Mouse (Mus musculus): ENCODE data around the gene Endov. TPM values are rescaled to one million over a fixed set of nuclear protein-coding genes. Genes with fewer than 3 reads are reported as not detected.

The Endov gene
- polyA plus RNA-seq, 1 experiment: 7.7 TPM

GRCm38 (mm10) chr11:119520713-119521063, 29.5 kb downstream of the Endov start:
- no peaks in the 10 kb centered on the region for H3K4me1 ChIP-seq (ENCODE audit: control insufficient read depth, insufficient read depth, low read length)
- no peak overlapping the region for H3K9ac ChIP-seq (ENCODE audit: low read depth, poor library complexity, severe bottlenecking)
- H3K27me3 ChIP-seq (ENCODE audit: control insufficient read depth, insufficient read depth, low read length, poor library complexity, severe bottlenecking): no peaks in the 10 kb centered on the region
- H3K36me3 ChIP-seq (ENCODE audit: control insufficient read depth, insufficient read depth, low read length, poor library complexity, severe bottlenecking): no peaks in the 10 kb centered on the region
- no peak overlapping the region for H3K4me3 ChIP-seq (ENCODE audit: low read depth, low read length)
- H3K27ac ChIP-seq (ENCODE audit: insufficient read depth, low read length): no peak overlapping the region
- no peaks in the 10 kb centered on the region for H3K9me3 ChIP-seq (replicated peaks; ENCODE audit: control insufficient read depth, insufficient read depth, low read length, poor library complexity, severe bottlenecking)
- TF ChIP-seq CTCF (IDR thresholded peaks at IDR 0.05; ENCODE audit: low read depth, low read length): no peak
- no peak for TF ChIP-seq EP300 (IDR thresholded peaks at IDR 0.05; ENCODE audit: insufficient read depth, low read depth, low read length)
- TF ChIP-seq POLR2A (IDR thresholded peaks at IDR 0.05; ENCODE audit: insufficient read depth, low read length): no peak

DNA sequence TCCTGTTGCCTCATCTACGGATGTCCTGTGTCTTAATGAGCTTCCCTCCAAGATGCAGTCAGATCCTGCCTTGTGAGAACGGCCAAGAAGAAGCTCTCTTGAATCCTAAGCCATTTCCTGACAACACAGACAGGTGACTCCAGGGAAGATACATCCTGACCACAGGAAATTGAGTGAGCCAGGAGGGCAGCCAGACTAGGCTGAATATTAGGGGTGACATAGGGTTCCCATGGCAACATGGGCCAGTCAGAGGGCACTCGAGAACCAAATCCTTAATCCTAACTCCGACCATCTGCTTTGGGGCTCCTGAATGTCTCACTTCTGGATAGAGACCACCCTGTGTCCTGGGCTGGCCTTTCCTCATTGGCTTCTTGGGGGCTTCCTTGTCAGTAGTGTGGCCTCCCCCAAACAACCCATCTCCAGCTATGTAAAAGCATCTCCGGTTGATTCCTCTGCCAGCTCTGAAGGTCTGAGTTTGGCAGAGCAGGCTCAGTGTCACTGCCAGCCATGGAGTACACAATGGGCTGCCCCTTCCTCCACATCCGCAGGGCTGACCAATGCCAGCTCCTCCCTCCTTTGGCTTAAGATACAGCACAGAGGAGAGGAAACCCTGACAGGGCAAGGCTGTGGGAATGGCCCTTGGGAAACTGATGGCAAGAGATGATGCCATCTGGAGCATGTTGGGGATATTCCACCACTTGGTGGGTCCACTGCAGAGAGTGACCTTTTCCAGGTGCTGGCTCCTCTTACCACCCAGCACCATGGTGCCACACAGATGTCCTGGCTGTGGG, 31.0 kb downstream of the Endov start:
- H3K9me3 ChIP-seq (replicated peaks; ENCODE audit: control insufficient read depth, insufficient read depth, low read length, poor library complexity, severe bottlenecking): no peaks in the 10 kb centered on the region
- no peaks in the 10 kb centered on the region for H3K36me3 ChIP-seq (ENCODE audit: control insufficient read depth, insufficient read depth, low read length, poor library complexity, severe bottlenecking)
- no peak overlapping the region for H3K4me3 ChIP-seq (ENCODE audit: low read depth, low read length)
- no peaks in the 10 kb centered on the region for H3K27me3 ChIP-seq (ENCODE audit: control insufficient read depth, insufficient read depth, low read length, poor library complexity, severe bottlenecking)
- TF ChIP-seq POLR2A (IDR thresholded peaks at IDR 0.05; ENCODE audit: insufficient read depth, low read length) (no peak), EP300 (IDR thresholded peaks at IDR 0.05; ENCODE audit: insufficient read depth, low read depth, low read length) (no peak), CTCF (IDR thresholded peaks at IDR 0.05; ENCODE audit: low read depth, low read length) (no peak)
- no peak overlapping the region for H3K27ac ChIP-seq (ENCODE audit: insufficient read depth, low read length)
- no peak overlapping the region for H3K9ac ChIP-seq (ENCODE audit: low read depth, poor library complexity, severe bottlenecking)
- peaks cover 5% of the 10 kb centered on the region for H3K4me1 ChIP-seq (ENCODE audit: control insufficient read depth, insufficient read depth, low read length)

GRCm38 (mm10) chr11:119522779-119523178, 31.6 kb downstream of the Endov start:
- TF ChIP-seq POLR2A (IDR thresholded peaks at IDR 0.05; ENCODE audit: insufficient read depth, low read length) (no peak), CTCF (IDR thresholded peaks at IDR 0.05; ENCODE audit: low read depth, low read length) (no peak), EP300 (IDR thresholded peaks at IDR 0.05; ENCODE audit: insufficient read depth, low read depth, low read length) (no peak)
- H3K4me3 ChIP-seq (ENCODE audit: low read depth, low read length): no peak overlapping the region

GRCm38 (mm10) chr11:119523392-119523791, 32.2 kb downstream of the Endov start:
- no peak overlapping the region for H3K27ac ChIP-seq (ENCODE audit: insufficient read depth, low read length)
- H3K36me3 ChIP-seq (ENCODE audit: control insufficient read depth, insufficient read depth, low read length, poor library complexity, severe bottlenecking): no peaks in the 10 kb centered on the region
- no peaks in the 10 kb centered on the region for H3K27me3 ChIP-seq (ENCODE audit: control insufficient read depth, insufficient read depth, low read length, poor library complexity, severe bottlenecking)
- H3K9ac ChIP-seq (ENCODE audit: low read depth, poor library complexity, severe bottlenecking): no peak overlapping the region
- H3K9me3 ChIP-seq (replicated peaks; ENCODE audit: control insufficient read depth, insufficient read depth, low read length, poor library complexity, severe bottlenecking): no peaks in the 10 kb centered on the region
- no peak for TF ChIP-seq POLR2A (IDR thresholded peaks at IDR 0.05; ENCODE audit: insufficient read depth, low read length)
- no peak for TF ChIP-seq CTCF (IDR thresholded peaks at IDR 0.05; ENCODE audit: low read depth, low read length)
- TF ChIP-seq EP300 (IDR thresholded peaks at IDR 0.05; ENCODE audit: insufficient read depth, low read depth, low read length): no peak
- H3K4me1 ChIP-seq (ENCODE audit: control insufficient read depth, insufficient read depth, low read length): peaks cover 5% of the 10 kb centered on the region
- no peak overlapping the region for H3K4me3 ChIP-seq (ENCODE audit: low read depth, low read length)

More at GRCm38 (mm10) chr11:119522779-119523178, 31.6 kb downstream of the Endov start:
- H3K27ac ChIP-seq (ENCODE audit: insufficient read depth, low read length): no peak overlapping the region
- H3K36me3 ChIP-seq (ENCODE audit: control insufficient read depth, insufficient read depth, low read length, poor library complexity, severe bottlenecking): no peaks in the 10 kb centered on the region
- no peaks in the 10 kb centered on the region for H3K9me3 ChIP-seq (replicated peaks; ENCODE audit: control insufficient read depth, insufficient read depth, low read length, poor library complexity, severe bottlenecking)
- no peak overlapping the region for H3K9ac ChIP-seq (ENCODE audit: low read depth, poor library complexity, severe bottlenecking)
- no peaks in the 10 kb centered on the region for H3K27me3 ChIP-seq (ENCODE audit: control insufficient read depth, insufficient read depth, low read length, poor library complexity, severe bottlenecking)
- peaks cover 5% of the 10 kb centered on the region for H3K4me1 ChIP-seq (ENCODE audit: control insufficient read depth, insufficient read depth, low read length)

GRCm38 (mm10) chr11:119524545-119524949, 33.4 kb downstream of the Endov start:
- H3K36me3 ChIP-seq (ENCODE audit: control insufficient read depth, insufficient read depth, low read length, poor library complexity, severe bottlenecking): no peaks in the 10 kb centered on the region
- H3K27me3 ChIP-seq (ENCODE audit: control insufficient read depth, insufficient read depth, low read length, poor library complexity, severe bottlenecking): no peaks in the 10 kb centered on the region
- H3K9ac ChIP-seq (ENCODE audit: low read depth, poor library complexity, severe bottlenecking): no peak overlapping the region
- no peaks in the 10 kb centered on the region for H3K9me3 ChIP-seq (replicated peaks; ENCODE audit: control insufficient read depth, insufficient read depth, low read length, poor library complexity, severe bottlenecking)
- no peak overlapping the region for H3K27ac ChIP-seq (ENCODE audit: insufficient read depth, low read length)
- peak; percentile 61 for TF ChIP-seq POLR2A (IDR thresholded peaks at IDR 0.05; ENCODE audit: insufficient read depth, low read length)
- TF ChIP-seq CTCF (IDR thresholded peaks at IDR 0.05; ENCODE audit: low read depth, low read length): no peak
- TF ChIP-seq EP300 (IDR thresholded peaks at IDR 0.05; ENCODE audit: insufficient read depth, low read depth, low read length): no peak
- H3K4me1 ChIP-seq (ENCODE audit: control insufficient read depth, insufficient read depth, low read length): peaks cover 5% of the 10 kb centered on the region
- H3K4me3 ChIP-seq (ENCODE audit: low read depth, low read length): peak overlapping the region; percentile 39; the same call in 1 of the 2 replicates
